Comparison of ENCODE assay signal across 8 mouse cellular contexts in genomic region chr7:58399145-58399604, GRCm38 (mm10).
DNase-seq lines count a peak whose midpoint lies in the region; ATAC-seq and TF ChIP-seq lines count a peak whose summit lies in the region.

No protein-coding gene starts in this region.

- WGBS in lung, adult 2 months, result under 1% methylated on average over 21 of the region's 21 CpGs
- 0% methylated on average over 21 of the region's 21 CpGs for WGBS in neural tube, embryonic 15.5 days

- peak overlapping the region; percentile 58 for H3K4me2 ChIP-seq in neural tube, embryonic 15.5 days

- peak; percentile 26 for TF ChIP-seq CTCF in layer of hippocampus, adult 2 months (conservative IDR thresholded peaks at IDR 0.05)
- no peak for TF ChIP-seq CTCF in lung, adult 2 months (IDR thresholded peaks at IDR 0.05; ENCODE audit: insufficient read depth, low read length)

- TF ChIP-seq POLR2A in lung, adult 2 months (IDR thresholded peaks at IDR 0.05; ENCODE audit: borderline replicate concordance, extremely low read depth, low read depth, low read length), result peak; percentile 83; the same call in 1 of the 2 replicates

- H3K36me3 ChIP-seq in neural tube, embryonic 15.5 days, result no peaks in the 10 kb centered on the region

- peak overlapping the region; percentile 61 for H3K4me3 ChIP-seq in layer of hippocampus, adult 2 months
- H3K4me3 ChIP-seq in lung, adult 2 months (replicated peaks; ENCODE audit: extremely low read depth, low read depth, low read length), result peak overlapping the region; percentile 62
- peak overlapping the region; percentile 52 for H3K4me3 ChIP-seq in neural tube, embryonic 15.5 days (replicated peaks)

- H3K4me1 ChIP-seq in lung, adult 2 months (ENCODE audit: control insufficient read depth, insufficient read depth, low read length), result peaks cover 5% of the 10 kb centered on the region; the same call in 1 of the 2 replicates
- peaks cover 18% of the 10 kb centered on the region for H3K4me1 ChIP-seq in neural tube, embryonic 15.5 days

- no peaks in the 10 kb centered on the region for H3K27me3 ChIP-seq in neural tube, embryonic 15.5 days (replicated peaks)

- DNase-seq in Muller cell, postnatal 12 days (ENCODE audit: inconsistent ontology term), result peak; percentile 93
- DNase-seq in cerebellum, adult 9-10 months, result peak; percentile 97
- peak; percentile 96 for DNase-seq in forelimb bud, embryonic 11.5 days (ENCODE audit: low read depth, low spot score)
- peak; percentile 94 for DNase-seq in heart, postnatal 4 days
- DNase-seq in layer of hippocampus, adult 2 months (ENCODE audit: low spot score in 2 of 2), result peak; percentile 94 to 98
- DNase-seq in lung, adult 2 months, result peak; percentile 91
- DNase-seq in testis, postnatal 10 days (ENCODE audit: low spot score), result peak; percentile 92

- peak overlapping the region; percentile 100 for H3K27ac ChIP-seq in layer of hippocampus, adult 2 months
- H3K27ac ChIP-seq in neural tube, embryonic 15.5 days (replicated peaks), result peak overlapping the region; percentile 98

- peak overlapping the region; percentile 67 for H3K9ac ChIP-seq in neural tube, embryonic 15.5 days (replicated peaks)

- H3K9me3 ChIP-seq in neural tube, embryonic 15.5 days (replicated peaks), result no peaks in the 10 kb centered on the region

- peak; percentile 99 for ATAC-seq in neural tube, embryonic 15.5 days (ENCODE audit: low FRiP score)

Comparison
In these comparisons a context has a peak if more than half of its experiments do, and no peak if none do; other contexts are left out.
1. Peak in every context shown above with its lines: DNase-seq, ATAC-seq, H3K4me3 ChIP-seq and H3K27ac ChIP-seq.